Mouse (Mus musculus) thymus, adult 2 months (tissue): Measurements from ENCODE around the gene Mum1.

Experiments
- CTCF ChIP-seq: fragments of 200-500 bp; IDR thresholded peaks from 2 replicates; pipeline ENCODE4 v1.5.1; 2012; ENCODE audit warnings: mild to moderate bottlenecking, control low read depth, low read length, moderate library complexity, borderline replicate concordance; ENCODE audit not compliant: control insufficient read depth, poor library complexity, insufficient read depth; ENCODE audit errors: extremely low read depth
- POLR2A ChIP-seq: fragments of 200-500 bp; IDR thresholded peaks from 2 replicates; pipeline ENCODE4 v1.6.1; 2012; ENCODE audit warnings: mild to moderate bottlenecking, low read length, control low read depth, moderate library complexity; ENCODE audit not compliant: control insufficient read depth, poor library complexity, insufficient read depth; ENCODE audit errors: extremely low read depth

- TF ChIP-seq POLR2A, result no peak
- no peak for TF ChIP-seq CTCF
These were observed 39.6 kb upstream of the Mum1 start for GRCm38 (mm10) chr10:80186649-80187048.
